Mouse (Mus musculus) heart, embryonic 16.5 days (tissue): ENCODE measurements around the gene St8sia1. TPM values are rescaled to one million over a fixed set of nuclear protein-coding genes. Genes with fewer than 3 reads are reported as not detected.

ENCODE experiments used
- ATAC-seq: fragments of 200-750 bp; cut with Nextera tagmentation; replicated peaks from 2 replicates; pipeline ENCODE4 v1.8.0; 2017; ENCODE audit warnings: moderate number of reproducible peaks; ENCODE audit not compliant: insufficient read depth, low FRiP score; ENCODE audit errors: extremely low read depth
- H3K27ac ChIP-seq: fragments of 300-500 bp; sonication (generic); 2 replicates; pipeline ENCODE4 v1.5.1; 2014; ENCODE audit warnings: mild to moderate bottlenecking, low read length, control low read depth, moderate library complexity
- H3K27me3 ChIP-seq: fragments of 300-500 bp; sonication (generic); 2 replicates; pipeline ENCODE4 v1.6.1; 2014; ENCODE audit warnings: low read length, mixed read lengths; ENCODE audit not compliant: control insufficient read depth, insufficient read depth
- H3K36me3 ChIP-seq: fragments of 300-500 bp; sonication (generic); 2 replicates; pipeline ENCODE4 v1.6.1; 2014; ENCODE audit not compliant: control insufficient read depth, insufficient read depth
- H3K4me1 ChIP-seq: fragments of 300-500 bp; sonication (generic); 2 replicates; pipeline ENCODE4 v1.6.1; 2014; ENCODE audit warnings: low read length, mixed read lengths; ENCODE audit not compliant: control insufficient read depth, insufficient read depth
- H3K4me2 ChIP-seq: fragments of 300-500 bp; sonication (generic); 2 replicates; pipeline ENCODE4 v1.6.1; 2014; ENCODE audit warnings: low read depth, mild to moderate bottlenecking, control low read depth, low read length
- H3K4me3 ChIP-seq: fragments of 300-500 bp; sonication (generic); 2 replicates; pipeline ENCODE4 v1.5.1; 2014; ENCODE audit warnings: mild to moderate bottlenecking, control low read depth, low read length
- H3K9ac ChIP-seq: fragments of 300-500 bp; sonication (generic); 2 replicates; pipeline ENCODE4 v1.6.1; 2014; ENCODE audit warnings: low read length, control low read depth
- H3K9me3 ChIP-seq: fragments of 300-500 bp; sonication (generic); replicated peaks from 2 replicates; pipeline ENCODE4 v1.6.1; 2016; ENCODE audit warnings: low read length; ENCODE audit not compliant: control insufficient read depth
- WGBS: fragments of 180-500 bp; shearing (Covaris S2); extraction: QIAGEN DNeasy Blood & Tissue Kit; methylation state at CpG from one replicate; pipeline ENCODE4 v1.1.7; 2014; 5-methylcytosine and 5-hydroxymethylcytosine counted together
- polyA plus RNA-seq: library from polyadenylated mRNA; unstranded; fragments of >200 nt; fragmentation: Nextera tagmentation; extraction: Ambion mirVana; gene quantifications from 2 replicates; pipeline ENCODE4 v1.2.1, GENCODE M21; 2015

St8sia1 gene
- polyA plus RNA-seq, 1 experiment from 2014 or later, result 2.0 TPM

GRCm38 (mm10) chr6:142856258-142856874 lies 107.9 kb downstream of the St8sia1 start:
- Histone ChIP-seq H3K4me1 (no peaks in the 10 kb centered on the region), H3K9me3 (no peaks in the 10 kb centered on the region), H3K36me3 (no peaks in the 10 kb centered on the region), H3K4me2 (no peak overlapping the region), H3K27ac (no peak overlapping the region), H3K27me3 (no peaks in the 10 kb centered on the region), H3K4me3 (no peak overlapping the region), H3K9ac (no peak overlapping the region)
- ATAC-seq, result no peak
- 58% methylated on average over 3 of the region's 3 CpGs for WGBS

- no peaks in the 10 kb centered on the region for H3K9me3 ChIP-seq
- H3K27me3 ChIP-seq, result no peaks in the 10 kb centered on the region
- no peak overlapping the region for H3K4me3 ChIP-seq
- no peak overlapping the region for H3K27ac ChIP-seq
- no peaks in the 10 kb centered on the region for H3K4me1 ChIP-seq
- WGBS, result 86% methylated on average over 5 of the region's 5 CpGs
- no peak for ATAC-seq
- H3K4me2 ChIP-seq, result no peak overlapping the region
- H3K9ac ChIP-seq, result no peak overlapping the region
- no peaks in the 10 kb centered on the region for H3K36me3 ChIP-seq
Observed at GRCm38 (mm10) chr6:142855761-142856160, 108.5 kb downstream of the St8sia1 start.

GRCm38 (mm10) chr6:142852419-142853377 lies 111.6 kb downstream of the St8sia1 start:
- H3K27me3 ChIP-seq, result no peaks in the 10 kb centered on the region
- no peak overlapping the region for H3K9ac ChIP-seq
- WGBS, result 75% methylated on average over 6 of the region's 6 CpGs
- no peak overlapping the region for H3K4me3 ChIP-seq
- no peaks in the 10 kb centered on the region for H3K4me1 ChIP-seq
- H3K4me2 ChIP-seq, result no peak overlapping the region
- ATAC-seq, result no peak
- no peak overlapping the region for H3K27ac ChIP-seq
- no peaks in the 10 kb centered on the region for H3K36me3 ChIP-seq
- H3K9me3 ChIP-seq, result no peaks in the 10 kb centered on the region

GRCm38 (mm10) chr6:142850436-142850835 lies 113.8 kb downstream of the St8sia1 start:
- Histone ChIP-seq H3K4me3 (no peak overlapping the region), H3K4me2 (no peak overlapping the region), H3K4me1 (no peaks in the 10 kb centered on the region), H3K27me3 (no peaks in the 10 kb centered on the region), H3K27ac (no peak overlapping the region), H3K9ac (no peak overlapping the region), H3K9me3 (no peaks in the 10 kb centered on the region), H3K36me3 (no peaks in the 10 kb centered on the region)
- no peak for ATAC-seq
- 76% methylated on average over 8 of the region's 8 CpGs for WGBS

GRCm38 (mm10) chr6:142849326-142849725 lies 114.9 kb downstream of the St8sia1 start:
- Histone ChIP-seq H3K4me1 (no peaks in the 10 kb centered on the region), H3K4me2 (no peak overlapping the region), H3K9ac (no peak overlapping the region), H3K27ac (no peak overlapping the region), H3K36me3 (no peaks in the 10 kb centered on the region), H3K4me3 (no peak overlapping the region), H3K9me3 (no peaks in the 10 kb centered on the region), H3K27me3 (no peaks in the 10 kb centered on the region)
- ATAC-seq, result no peak
- 32% methylated on average over 5 of the region's 5 CpGs for WGBS

- no peaks in the 10 kb centered on the region for H3K9me3 ChIP-seq
- H3K4me2 ChIP-seq, result no peak overlapping the region
- no peak overlapping the region for H3K27ac ChIP-seq
- no peaks in the 10 kb centered on the region for H3K27me3 ChIP-seq
- WGBS, result 68% methylated on average over 8 of the region's 8 CpGs
- no peak for ATAC-seq
- no peak overlapping the region for H3K4me3 ChIP-seq
- no peaks in the 10 kb centered on the region for H3K36me3 ChIP-seq
- no peak overlapping the region for H3K9ac ChIP-seq
- no peaks in the 10 kb centered on the region for H3K4me1 ChIP-seq
Observed at GRCm38 (mm10) chr6:142847914-142848674, 116.2 kb downstream of the St8sia1 start.

GRCm38 (mm10) chr6:142846855-142847254 lies 117.4 kb downstream of the St8sia1 start:
- H3K4me3 ChIP-seq, result no peak overlapping the region
- H3K27me3 ChIP-seq, result no peaks in the 10 kb centered on the region
- H3K36me3 ChIP-seq, result no peaks in the 10 kb centered on the region
- WGBS, result 83% methylated on average over 4 of the region's 4 CpGs
- no peaks in the 10 kb centered on the region for H3K9me3 ChIP-seq
- no peak overlapping the region for H3K9ac ChIP-seq
- H3K4me2 ChIP-seq, result no peak overlapping the region
- H3K27ac ChIP-seq, result no peak overlapping the region
- ATAC-seq, result no peak
- no peaks in the 10 kb centered on the region for H3K4me1 ChIP-seq

GRCm38 (mm10) chr6:142845066-142845465 lies 119.2 kb downstream of the St8sia1 start:
- WGBS, result 79% methylated on average over 4 of the region's 4 CpGs
- no peak overlapping the region for H3K27ac ChIP-seq
- no peak for ATAC-seq
- no peak overlapping the region for H3K4me2 ChIP-seq
- no peaks in the 10 kb centered on the region for H3K9me3 ChIP-seq
- no peaks in the 10 kb centered on the region for H3K27me3 ChIP-seq
- no peak overlapping the region for H3K4me3 ChIP-seq
- H3K9ac ChIP-seq, result no peak overlapping the region
- no peaks in the 10 kb centered on the region for H3K36me3 ChIP-seq
- H3K4me1 ChIP-seq, result no peaks in the 10 kb centered on the region
